Mouse (Mus musculus) inflammation-experienced regulatory T-cells (primary cell): ENCODE data around the gene Ms4a4c. TPM values are rescaled to one million over a fixed set of nuclear protein-coding genes. Genes with fewer than 3 reads are reported as not detected.

Source experiments
- polyA plus RNA-seq, 2 experiments: library from polyadenylated mRNA; unstranded; fragments of 100-300 nt; shearing (Covaris generic); gene quantifications; one replicate each; pipeline ENCODE4 v1.2.1; 2017

Gene Ms4a4c
- polyA plus RNA-seq = 100 to 1,000 TPM in 1 of 2 experiments, 10 to 100 TPM in 1; 38.9 to 156 TPM

GRCm38 (mm10) chr19:11404527-11404926, at the start of gene Ms4a4c:
Ms4a4c (plus strand) TSS chr19:11404770.

DNA sequence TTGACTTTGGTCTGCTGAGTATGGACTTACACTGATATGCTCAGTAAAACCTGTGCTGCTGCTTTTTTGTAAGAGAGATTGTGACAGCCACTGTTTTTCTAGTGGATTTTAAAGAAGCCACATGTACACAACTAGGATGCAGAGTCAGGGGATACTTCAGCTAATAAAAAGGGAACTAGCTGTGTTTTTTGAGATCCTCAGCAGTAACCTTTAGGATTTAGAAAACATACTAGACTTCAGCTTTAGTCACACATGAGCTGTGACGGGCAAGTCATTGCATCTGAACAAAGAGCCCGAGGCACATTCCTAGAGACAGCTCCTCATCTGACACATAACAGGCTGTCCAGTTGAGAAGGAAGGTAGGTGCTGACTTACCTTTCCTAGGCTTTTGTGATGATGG, 29.3 kb upstream of the Ms4a4c start, which contains the start of gene Ms4a4a:
Gene Ms4a4a (plus strand): TSS at position 251 of the 400 bp plus-strand sequence.

GRCm38 (mm10) chr19:11443338-11443737, 38.8 kb downstream of the Ms4a4c start, which contains the start of gene Ms4a4b:
Ms4a4b (plus strand) TSS chr19:11443553.

GRCm38 (mm10) chr19:11469215-11469614, 64.6 kb downstream of the Ms4a4c start, which contains the start of gene Ms4a6c:
Ms4a6c (plus strand) TSS chr19:11469366.

Other genes starting within 250 kb of the Ms4a4c start
- not detected for gene 1700025F22Rik, start 239.4 kb upstream of the Ms4a4c start, polyA plus RNA-seq
- gene Ms4a13, start 208.0 kb upstream of the Ms4a4c start, polyA plus RNA-seq = not detected
- under 1 TPM in 1 of 2 experiments, not detected in 1; 0.20 TPM for gene Ms4a12, start 172.3 kb upstream of the Ms4a4c start, polyA plus RNA-seq
- 10 to 100 TPM in 1 of 2 experiments, 1 to 10 TPM in 1; 4.1 to 14.7 TPM for gene Ms4a1, start 138.5 kb upstream of the Ms4a4c start, polyA plus RNA-seq
- not detected for gene Ms4a5, start 120.9 kb upstream of the Ms4a4c start, polyA plus RNA-seq
- gene Ms4a14, start 90.3 kb upstream of the Ms4a4c start, polyA plus RNA-seq = under 1 TPM in 1 of 2 experiments, not detected in 1; 0.07 TPM
- gene Ms4a7, start 68.6 kb upstream of the Ms4a4c start, polyA plus RNA-seq = 1 to 10 TPM in 1 of 2 experiments, under 1 TPM in 1; 0.43 to 1.8 TPM
- 1 to 10 TPM in 1 of 2 experiments, under 1 TPM in 1; 0.45 to 1.6 TPM for gene Ms4a4a, start 29.2 kb upstream of the Ms4a4c start, polyA plus RNA-seq
- 1,000 to 10,000 TPM; 2,238 to 3,168 TPM for gene Ms4a4b, start 38.8 kb downstream of the Ms4a4c start, polyA plus RNA-seq
- 10 to 100 TPM; 12.9 to 14.6 TPM for gene Ms4a6c, start 64.6 kb downstream of the Ms4a4c start, polyA plus RNA-seq
- 100 to 1,000 TPM; 228 to 249 TPM for gene Gm8369, start 81.2 kb downstream of the Ms4a4c start, polyA plus RNA-seq
- gene Ms4a6b, start 111.7 kb downstream of the Ms4a4c start, polyA plus RNA-seq = 100 to 1,000 TPM; 810 to 848 TPM
- 1 to 10 TPM; 3.2 to 3.4 TPM for gene Ms4a4d, start 132.0 kb downstream of the Ms4a4c start, polyA plus RNA-seq
- gene Ms4a6d, start 200.1 kb downstream of the Ms4a4c start, polyA plus RNA-seq = 10 to 100 TPM in 1 of 2 experiments, 1 to 10 TPM in 1; 9.6 to 13.4 TPM
- gene Ms4a2, start 218.9 kb downstream of the Ms4a4c start, polyA plus RNA-seq = under 1 TPM; 0.31 to 0.35 TPM
- under 1 TPM in 1 of 2 experiments, not detected in 1; 0.77 TPM for gene Ms4a3, start 236.1 kb downstream of the Ms4a4c start, polyA plus RNA-seq